10 mouse cellular contexts compared by ENCODE assay signal in genomic region chr4:126163685-126164084, GRCm38 (mm10). TPM values are rescaled to one million over a fixed set of nuclear protein-coding genes. Genes with fewer than 3 reads are reported as not detected.
DNase-seq lines count a peak whose midpoint lies in the region; ATAC-seq lines count a peak whose summit lies in the region.
"Had no signal": no experiment of that assay in that cellular context is flagged by ENCODE, and none has a peak within 500 bp of the region (broad histone marks: within the 10 kb centered on the region; RNA-seq: fewer than 3 reads in every experiment).

No protein-coding gene starts in this region.

- H3K27me3 ChIP-seq in hindbrain, embryonic 13.5 days, result no peaks in the 10 kb centered on the region
- H3K27me3 ChIP-seq in hindbrain, embryonic 12.5 days, result no peaks in the 10 kb centered on the region
- H3K27me3 ChIP-seq in liver, embryonic 13.5 days, result no peaks in the 10 kb centered on the region
- H3K27me3 ChIP-seq: Patski had no signal

- peak; percentile 28 for DNase-seq in kidney, adult 18-20 months
- no peak for DNase-seq in liver, embryonic 13.5 days
- DNase-seq in frontal cortex, adult 2 months (ENCODE audit: extremely low spot score in 1 of 2, low spot score in 1 of 2), result no peak
- no peak for DNase-seq in ovary, postnatal 36 days (ENCODE audit: low spot score)
- DNase-seq in frontal cortex, postnatal 36 days (ENCODE audit: low spot score in 2 of 2), result no peak
- DNase-seq: gastrocnemius, postnatal 25 days had no signal

- peaks cover 14% of the 10 kb centered on the region for H3K4me1 ChIP-seq in hindbrain, embryonic 13.5 days (replicated peaks)
- peaks cover 13% of the 10 kb centered on the region for H3K4me1 ChIP-seq in hindbrain, embryonic 12.5 days
- H3K4me1 ChIP-seq in brown adipose tissue, adult 24 weeks (ENCODE audit: control insufficient read depth, insufficient read depth, insufficient read length, low read length), result peaks cover 15% of the 10 kb centered on the region
- peaks cover 36% of the 10 kb centered on the region for H3K4me1 ChIP-seq in liver, embryonic 13.5 days (replicated peaks)

- H3K4me3 ChIP-seq in hindbrain, embryonic 13.5 days, result no peak overlapping the region; the same call in 1 of the 2 replicates
- no peak overlapping the region for H3K4me3 ChIP-seq in hindbrain, embryonic 12.5 days
- peak overlapping the region; percentile 74; the same call in 1 of the 2 replicates for H3K4me3 ChIP-seq in brown adipose tissue, adult 24 weeks (ENCODE audit: insufficient read depth, low read depth, low read length)
- H3K4me3 ChIP-seq in liver, embryonic 13.5 days (replicated peaks), result 0 out of 2 replicates have a peak overlapping the region, but pooled peaks have one; percentile 67

- peaks cover 34% of the 10 kb centered on the region for H3K36me3 ChIP-seq in hindbrain, embryonic 13.5 days
- H3K36me3 ChIP-seq in hindbrain, embryonic 12.5 days, result peaks cover 32% of the 10 kb centered on the region
- peaks cover 38% of the 10 kb centered on the region for H3K36me3 ChIP-seq in liver, embryonic 13.5 days

- H3K9me3 ChIP-seq in hindbrain, embryonic 13.5 days, result no peaks in the 10 kb centered on the region
- H3K9me3 ChIP-seq in hindbrain, embryonic 12.5 days (replicated peaks), result no peaks in the 10 kb centered on the region
- no peaks in the 10 kb centered on the region for H3K9me3 ChIP-seq in liver, embryonic 13.5 days (replicated peaks)

- H3K27ac ChIP-seq in hindbrain, embryonic 13.5 days, result no peak overlapping the region
- H3K27ac ChIP-seq in hindbrain, embryonic 12.5 days, result no peak overlapping the region
- H3K27ac ChIP-seq in brown adipose tissue, adult 24 weeks (replicated peaks; ENCODE audit: low read depth, low read length), result peak overlapping the region; percentile 73
- H3K27ac ChIP-seq in liver, embryonic 13.5 days, result peak overlapping the region; percentile 66; the same call in 1 of the 2 replicates

- whole genome bisulfite sequencing in hindbrain, embryonic 13.5 days, result 70% methylated on average over 4 of the region's 4 CpGs
- 69% methylated on average over 4 of the region's 4 CpGs for WGBS in hindbrain, embryonic 12.5 days
- WGBS in liver, embryonic 13.5 days (ENCODE audit: insufficient replicate concordance), result 53% methylated on average over 4 of the region's 4 CpGs

- ATAC-seq in hindbrain, embryonic 13.5 days (ENCODE audit: low FRiP score), result no peak
- ATAC-seq in hindbrain, embryonic 12.5 days (ENCODE audit: low FRiP score), result no peak
- no peak for ATAC-seq in liver, embryonic 13.5 days (ENCODE audit: low read depth)
- ATAC-seq: Patski had no signal

- peak overlapping the region; percentile 81; the same call in 1 of the 2 replicates for H3K9ac ChIP-seq in hindbrain, embryonic 13.5 days
- no peak overlapping the region for H3K9ac ChIP-seq in hindbrain, embryonic 12.5 days
- H3K9ac ChIP-seq in liver, embryonic 13.5 days, result peak overlapping the region; percentile 81

- H3K4me2 ChIP-seq in hindbrain, embryonic 13.5 days, result peak overlapping the region; percentile 95; the same call in 1 of the 2 replicates
- H3K4me2 ChIP-seq in hindbrain, embryonic 12.5 days (replicated peaks), result no peak overlapping the region
- H3K4me2 ChIP-seq in liver, embryonic 13.5 days, result peak overlapping the region; percentile 97

RNA-seq across cellular contexts. Expression of gene Sh3d21, which starts 0.4 kb away (rescaled TPM):
- 1.3 and 1.4 TPM in 2 replicates for polyA plus RNA-seq in hindbrain, embryonic 13.5 days (2015; fragmentation: Nextera tagmentation; extraction: Ambion mirVana)
- polyA plus RNA-seq in hindbrain, embryonic 12.5 days (2016; fragmentation: Nextera tagmentation; extraction: Ambion mirVana), result 3.7 and 5.3 TPM in 2 replicates
- polyA plus RNA-seq in brown adipose tissue, adult 24 weeks (2012; ENCODE audit: insufficient read depth, insufficient read length, missing spikeins), result 2.1 and 3.5 TPM in 2 replicates
- polyA plus RNA-seq in liver, embryonic 13.5 days (2015; fragmentation: Nextera tagmentation; extraction: Ambion mirVana), result 0.82 and 1.3 TPM in 2 replicates
- 1.0 TPM in 2 replicates for polyA plus RNA-seq in frontal cortex, adult 2 months (2012; rRNA removed)

RNA-seq across cellular contexts. Expression of gene Eva1b, which starts 16.1 kb away (rescaled TPM):
- polyA plus RNA-seq in hindbrain, embryonic 13.5 days (2015; fragmentation: Nextera tagmentation; extraction: Ambion mirVana), result 15.0 and 15.5 TPM in 2 replicates
- polyA plus RNA-seq in hindbrain, embryonic 12.5 days (2016; fragmentation: Nextera tagmentation; extraction: Ambion mirVana), result 35.4 and 40.0 TPM in 2 replicates
- 8.6 and 13.5 TPM in 2 replicates for polyA plus RNA-seq in brown adipose tissue, adult 24 weeks (2012; ENCODE audit: insufficient read depth, insufficient read length, missing spikeins)
- polyA plus RNA-seq in liver, embryonic 13.5 days (2015; fragmentation: Nextera tagmentation; extraction: Ambion mirVana), result 11.8 and 13.3 TPM in 2 replicates
- polyA plus RNA-seq in frontal cortex, adult 2 months (2012; rRNA removed), result 8.6 and 9.3 TPM in 2 replicates

RNA-seq across cellular contexts. Expression of gene Thrap3, which starts 38.9 kb away (rescaled TPM):
- polyA plus RNA-seq in hindbrain, embryonic 13.5 days (2015; fragmentation: Nextera tagmentation; extraction: Ambion mirVana), result 163 and 166 TPM in 2 replicates
- polyA plus RNA-seq in hindbrain, embryonic 12.5 days (2016; fragmentation: Nextera tagmentation; extraction: Ambion mirVana), result 250 and 255 TPM in 2 replicates
- polyA plus RNA-seq in brown adipose tissue, adult 24 weeks (2012; ENCODE audit: insufficient read depth, insufficient read length, missing spikeins), result 65.6 and 120 TPM in 2 replicates
- 98.1 and 121 TPM in 2 replicates for polyA plus RNA-seq in liver, embryonic 13.5 days (2015; fragmentation: Nextera tagmentation; extraction: Ambion mirVana)
- polyA plus RNA-seq in frontal cortex, adult 2 months (2012; rRNA removed), result 95.8 and 103 TPM in 2 replicates

RNA-seq across cellular contexts. Expression of gene Stk40, which starts 59.9 kb away (rescaled TPM):
- 35.1 and 35.5 TPM in 2 replicates for polyA plus RNA-seq in hindbrain, embryonic 13.5 days (2015; fragmentation: Nextera tagmentation; extraction: Ambion mirVana)
- polyA plus RNA-seq in hindbrain, embryonic 12.5 days (2016; fragmentation: Nextera tagmentation; extraction: Ambion mirVana), result 49.4 and 51.0 TPM in 2 replicates
- polyA plus RNA-seq in brown adipose tissue, adult 24 weeks (2012; ENCODE audit: insufficient read depth, insufficient read length, missing spikeins), result 53.8 and 65.5 TPM in 2 replicates
- 13.9 and 15.9 TPM in 2 replicates for polyA plus RNA-seq in liver, embryonic 13.5 days (2015; fragmentation: Nextera tagmentation; extraction: Ambion mirVana)
- 18.9 and 22.2 TPM in 2 replicates for polyA plus RNA-seq in frontal cortex, adult 2 months (2012; rRNA removed)

Comparison
In these comparisons a context has a peak if more than half of its experiments do, and no peak if none do; other contexts are left out.
1. H3K27ac ChIP-seq: peak in brown adipose tissue, adult 24 weeks (single experiment) and liver, embryonic 13.5 days (single experiment); none in hindbrain, embryonic 13.5 days (single experiment) and hindbrain, embryonic 12.5 days (single experiment).
2. H3K4me3 ChIP-seq: peak in brown adipose tissue, adult 24 weeks (single experiment) and liver, embryonic 13.5 days (single experiment); none in hindbrain, embryonic 13.5 days (single experiment) and hindbrain, embryonic 12.5 days (single experiment).